Mouse (Mus musculus) left cerebral cortex, adult 6 months (tissue): ENCODE measurements around the gene Il2ra. TPM values are rescaled to one million over a fixed set of nuclear protein-coding genes. Genes with fewer than 3 reads are reported as not detected.

Experiments
- long read RNA-seq, 2 experiments: library from polyadenylated mRNA; unstranded; transcript quantifications; one replicate each; pipeline ENCODE4 v2.0.0; 2019 to 2020
- polyA plus RNA-seq: library from polyadenylated mRNA; unstranded; fragments of <200 nt; fragmentation: Nextera tagmentation; gene quantifications from 2 replicates; pipeline ENCODE4 v1.2.3, GENCODE M21; 2021

The Il2ra gene
- polyA plus RNA-seq, result not detected in 2 replicates
- long read RNA-seq, experiment 1, result 0 reads
- long read RNA-seq, experiment 2, result 0 reads

DNA sequence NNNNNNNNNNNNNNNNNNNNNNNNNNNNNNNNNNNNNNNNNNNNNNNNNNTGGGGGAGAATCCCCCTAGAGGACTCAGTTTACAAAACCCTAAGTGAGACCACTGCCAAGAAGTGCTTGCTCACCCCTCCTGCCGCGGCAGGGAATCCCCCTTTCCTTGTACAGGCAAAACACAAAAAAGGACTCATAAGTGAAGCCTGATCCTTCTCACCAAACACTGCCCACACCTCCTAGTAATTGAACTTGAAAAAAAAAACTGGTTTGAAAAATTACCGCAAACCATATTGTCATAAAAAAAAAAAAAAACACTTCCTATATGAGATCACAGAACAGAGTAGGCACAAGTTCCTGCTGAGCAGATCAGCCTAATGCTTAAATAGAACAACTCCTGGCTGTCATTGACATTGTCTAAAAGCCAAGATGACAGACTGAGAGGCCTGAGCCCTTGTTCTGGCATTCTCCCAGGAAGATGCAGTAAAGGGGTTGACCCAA is at the start of gene Il2ra:
TSS of gene Il2ra (plus strand) at position 357 of the 491 bp plus-strand sequence.

GRCm38 (mm10) chr2:11604053-11604452 is 38.6 kb upstream of the Il2ra start, which contains the start of gene Rbm17:
Gene Rbm17 (minus strand): TSS chr2:11604153.

GRCm38 (mm10) chr2:11625890-11626289 is 16.7 kb upstream of the Il2ra start, which contains the start of gene Gm17490:
Gene Gm17490 (minus strand): TSS chr2:11626264.

GRCm38 (mm10) chr2:11705201-11706025 is 62.8 kb downstream of the Il2ra start, which contains the start of gene Il15ra:
Gene Il15ra (plus strand): TSS chr2:11705290.

Other genes starting within 250 kb of the Il2ra start
- gene Pfkfb3, start 88.7 kb upstream of the Il2ra start, polyA plus RNA-seq, result 3.8 and 5.9 TPM in 2 replicates
- 47.5 and 56.9 TPM in 2 replicates for gene Rbm17, start 38.7 kb upstream of the Il2ra start, polyA plus RNA-seq
- gene Gm17490, start 16.5 kb upstream of the Il2ra start, polyA plus RNA-seq, result not detected in 2 replicates
- gene Il15ra, start 62.5 kb downstream of the Il2ra start, polyA plus RNA-seq, result 3.7 and 4.5 TPM in 2 replicates
- gene Fbh1, start 134.8 kb downstream of the Il2ra start, polyA plus RNA-seq, result 39.6 and 51.9 TPM in 2 replicates
- gene Ankrd16, start 135.1 kb downstream of the Il2ra start, polyA plus RNA-seq, result 7.8 and 9.5 TPM in 2 replicates